Mouse (Mus musculus): ENCODE measurements around the gene Rsph6a. TPM values are rescaled to one million over a fixed set of nuclear protein-coding genes. Genes with fewer than 3 reads are reported as not detected.

The Rsph6a gene
- polyA plus RNA-seq (2021) = not detected

- ChIA-PET CTCF (interaction anchor here (1.3 kb wide), 1 partner anchor 9 kb away, joined by 3 read pairs; no protein-coding TSS in a partner anchor), POLR2A (no interaction called here)
- no peak for ATAC-seq
These were observed at the start of gene Rsph6a for GRCm38 (mm10) chr7:19054047-19054776. Rsph6a (plus strand) TSS chr7:19054690.

GRCm38 (mm10) chr7:19005417-19006121 lies 48.9 kb upstream of the Rsph6a start:
- POLR2A ChIA-PET = interaction anchor here (0.6 kb wide), 1 partner anchor 111 kb away, joined by 6 read pairs; no protein-coding TSS in a partner anchor
- H3K27me3 ChIP-seq = no peaks in the 10 kb centered on the region
- in situ Hi-C loops (cut with MboI; ENCODE audit: low pct_unique_long_range_greater_than_20kb) = no loop called here
- no peak for TF ChIP-seq CTCF (IDR thresholded peaks at IDR 0.05)
- no peak for ATAC-seq
- no peak for DNase-seq (ENCODE audit: low read depth, low spot score)
- CTCF ChIA-PET = interaction anchor here (0.7 to 2.8 kb wide), 5 partner anchors 14 to 113 kb away, joined by 3 to 17 read pairs (median 4); partner anchors contain the start of genes Foxa3 and Sympk

More at GRCm38 (mm10) chr7:19054047-19054776, at the start of gene Rsph6a:
- no peak for TF ChIP-seq CTCF (IDR thresholded peaks at IDR 0.05)
- in situ Hi-C loops (cut with MboI; ENCODE audit: low pct_unique_long_range_greater_than_20kb) = no loop called here
- H3K27me3 ChIP-seq = no peaks in the 10 kb centered on the region
- no peak for DNase-seq (ENCODE audit: low read depth, low spot score)

- DNase-seq (ENCODE audit: low read depth, low spot score) (no peak), ATAC-seq (peak; percentile 29)
- POLR2A ChIA-PET = no interaction called here
- no peak for TF ChIP-seq CTCF (IDR thresholded peaks at IDR 0.05)
- CTCF ChIA-PET = interaction anchor here (0.9 to 2.8 kb wide), 3 partner anchors 13 to 19 kb away, joined by 5 to 17 read pairs (median 6); partner anchors contain the start of genes Foxa3 and Sympk
- H3K27me3 ChIP-seq = no peaks in the 10 kb centered on the region
- in situ Hi-C loops (cut with MboI; ENCODE audit: low pct_unique_long_range_greater_than_20kb) = no loop called here
These were observed 48.0 kb upstream of the Rsph6a start for GRCm38 (mm10) chr7:19006476-19006875.

- ATAC-seq (no peak), DNase-seq (ENCODE audit: low read depth, low spot score) (no peak)
- ChIA-PET POLR2A (interaction anchor here (0.6 kb wide), 1 partner anchor 33 kb away, joined by 3 read pairs; no protein-coding TSS in a partner anchor), CTCF (interaction anchor here (0.9 to 2.8 kb wide), 3 partner anchors 13 to 18 kb away, joined by 5 to 17 read pairs (median 6); partner anchors contain the start of genes Foxa3 and Sympk)
- H3K27me3 ChIP-seq = no peaks in the 10 kb centered on the region
- TF ChIP-seq CTCF (IDR thresholded peaks at IDR 0.05) = no peak
- in situ Hi-C loops (cut with MboI; ENCODE audit: low pct_unique_long_range_greater_than_20kb) = no loop called here
These were observed 47.2 kb upstream of the Rsph6a start for GRCm38 (mm10) chr7:19007026-19007977.

GRCm38 (mm10) chr7:19010581-19010980 lies 43.9 kb upstream of the Rsph6a start:
- ATAC-seq = no peak
- no peak for TF ChIP-seq CTCF (IDR thresholded peaks at IDR 0.05)
- ChIA-PET CTCF (interaction anchor here (1.5 kb wide), 1 partner anchor 12 kb away, joined by 3 read pairs; no protein-coding TSS in a partner anchor), POLR2A (no interaction called here)
- H3K27me3 ChIP-seq = no peaks in the 10 kb centered on the region
- in situ Hi-C loops (cut with MboI; ENCODE audit: low pct_unique_long_range_greater_than_20kb) = no loop called here
- no peak for DNase-seq (ENCODE audit: low read depth, low spot score)

GRCm38 (mm10) chr7:19012025-19012621 lies 42.4 kb upstream of the Rsph6a start:
- DNase-seq (ENCODE audit: low read depth, low spot score) = no peak
- ATAC-seq = peak; percentile 22
- no peak for TF ChIP-seq CTCF (IDR thresholded peaks at IDR 0.05)
- H3K27me3 ChIP-seq = no peaks in the 10 kb centered on the region
- ChIA-PET CTCF (interaction anchor here (1.5 kb wide), 1 partner anchor 11 kb away, joined by 3 read pairs; no protein-coding TSS in a partner anchor), POLR2A (interaction anchor here (0.6 kb wide), 1 partner anchor 550 kb away, joined by 4 read pairs; no protein-coding TSS in a partner anchor)
- in situ Hi-C loops (cut with MboI; ENCODE audit: low pct_unique_long_range_greater_than_20kb) = no loop called here

GRCm38 (mm10) chr7:19012882-19013281 lies 41.6 kb upstream of the Rsph6a start:
- no peaks in the 10 kb centered on the region for H3K27me3 ChIP-seq
- in situ Hi-C loops (cut with MboI; ENCODE audit: low pct_unique_long_range_greater_than_20kb) = no loop called here
- no peak for TF ChIP-seq CTCF (IDR thresholded peaks at IDR 0.05)
- CTCF ChIA-PET = no interaction called here
- POLR2A ChIA-PET = no interaction called here
- ATAC-seq (no peak), DNase-seq (ENCODE audit: low read depth, low spot score) (no peak)

GRCm38 (mm10) chr7:19014452-19014851 lies 40.0 kb upstream of the Rsph6a start:
- POLR2A ChIA-PET = interaction anchor here (1.0 kb wide), 1 partner anchor 11 kb away, joined by 3 read pairs; no protein-coding TSS in a partner anchor
- no peak for TF ChIP-seq CTCF (IDR thresholded peaks at IDR 0.05)
- no peak for ATAC-seq

GRCm38 (mm10) chr7:19016042-19016441 lies 38.4 kb upstream of the Rsph6a start:
- TF ChIP-seq CTCF (IDR thresholded peaks at IDR 0.05) = no peak
- in situ Hi-C loops (cut with MboI; ENCODE audit: low pct_unique_long_range_greater_than_20kb) = no loop called here
- DNase-seq (ENCODE audit: low read depth, low spot score) (no peak), ATAC-seq (no peak)
- CTCF ChIA-PET = no interaction called here
- POLR2A ChIA-PET = no interaction called here
- no peaks in the 10 kb centered on the region for H3K27me3 ChIP-seq

More at GRCm38 (mm10) chr7:19014452-19014851, 40.0 kb upstream of the Rsph6a start:
- in situ Hi-C loops (cut with MboI; ENCODE audit: low pct_unique_long_range_greater_than_20kb) = no loop called here
- H3K27me3 ChIP-seq = no peaks in the 10 kb centered on the region
- no peak for DNase-seq (ENCODE audit: low read depth, low spot score)
- CTCF ChIA-PET = no interaction called here
